Mouse (Mus musculus): Measurements from ENCODE around the gene Spred3. TPM values are rescaled to one million over a fixed set of nuclear protein-coding genes. Genes with fewer than 3 reads are reported as not detected.
A peak's percentile ranks its signal among the peaks of the same experiment; 100 is the strongest.
"Not testable (repeated sequence)": the region's sequence is repeated elsewhere in the genome, so short reads cannot be mapped to it uniquely, and the experiment has no call there.

Spred3 gene
- total RNA-seq, 2 experiments from 2014 or later, result 0.78 to 1.8 TPM

DNA sequence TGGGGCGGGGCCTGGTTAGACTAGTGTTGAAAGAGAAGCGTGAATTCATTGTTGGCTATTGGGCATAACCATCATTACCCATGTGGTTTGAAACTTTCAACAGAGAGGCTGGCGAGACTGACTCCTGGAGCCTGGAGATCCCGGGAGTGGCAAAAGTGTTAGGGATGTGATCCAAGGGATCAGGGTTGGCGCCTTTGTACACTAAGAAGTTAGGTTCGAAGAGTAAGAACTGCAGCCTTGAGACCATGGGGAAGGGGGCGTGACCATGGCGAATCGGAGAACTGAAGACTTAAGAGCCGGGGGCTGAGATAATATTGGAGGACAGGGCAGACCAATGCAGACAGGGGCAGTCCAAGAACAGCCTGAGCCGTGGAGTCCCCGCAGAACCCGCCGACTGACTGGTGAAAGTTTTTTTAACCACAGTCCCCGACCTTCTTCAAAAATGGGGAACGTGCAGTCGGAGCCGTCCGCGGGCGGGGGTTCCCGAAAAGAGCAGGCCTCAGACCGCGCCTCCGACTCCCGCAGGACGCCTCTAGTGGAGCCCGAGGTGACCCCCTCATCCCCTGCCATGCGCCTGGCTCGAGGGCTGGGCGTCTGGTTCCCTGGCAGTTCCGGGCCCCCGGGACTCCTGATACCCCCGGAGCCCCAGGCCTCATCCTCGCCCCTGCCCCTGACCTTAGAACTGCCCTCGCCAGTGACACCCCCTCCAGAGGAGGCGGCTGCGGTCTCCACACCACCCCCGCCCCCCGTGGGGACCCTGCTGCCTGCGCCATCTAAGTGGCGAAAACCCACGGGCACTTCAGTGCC lies 747 bp upstream of the Spred3 start:
- DNase-seq, result peak; percentile 36
- intact Hi-C loops (cut with DNase I; ENCODE audit: low total_unique reads), result no loop called here

DNA sequence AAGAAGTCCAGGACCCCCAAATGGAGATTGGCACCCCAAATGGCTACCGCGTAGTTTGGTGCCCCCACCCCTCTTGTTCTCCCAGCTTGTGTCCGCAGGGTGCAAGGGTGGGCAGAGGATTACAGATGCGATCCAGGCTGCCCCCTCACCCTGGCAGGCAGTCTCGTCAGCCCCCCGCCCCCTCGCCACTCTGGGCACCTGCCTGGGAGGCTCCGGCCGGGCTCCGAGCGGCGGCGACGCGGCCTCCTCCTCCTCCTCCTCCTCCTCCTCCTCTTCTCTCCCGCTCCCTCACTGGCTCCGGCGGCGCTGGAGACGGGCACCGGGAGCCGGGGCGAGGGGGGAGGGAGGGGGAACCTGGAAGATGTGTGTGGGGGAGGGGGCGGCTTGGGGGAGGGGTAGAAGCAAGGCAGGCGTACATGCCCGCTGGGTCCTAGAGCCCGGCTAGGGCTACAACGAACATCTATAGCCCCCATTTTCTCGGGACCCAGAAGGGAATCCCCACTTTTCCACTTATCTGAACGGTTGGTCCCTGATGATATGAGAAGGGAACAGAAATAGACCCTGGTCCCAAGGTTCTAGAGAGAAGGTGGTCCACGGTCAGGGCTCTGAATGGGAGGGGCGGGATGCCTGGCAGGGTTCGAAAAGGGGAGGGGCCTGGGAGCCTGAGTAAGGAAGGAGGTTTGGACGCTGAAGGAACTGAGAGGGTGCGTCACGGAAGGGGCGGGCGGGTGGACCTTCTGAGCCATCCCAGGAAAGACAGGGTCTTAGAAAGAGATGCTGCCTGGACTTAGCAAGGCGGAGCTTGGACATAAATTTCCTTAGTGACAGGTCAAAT lies 763 bp downstream of the Spred3 start:
- peak; percentile 84 for DNase-seq
- intact Hi-C loops (cut with DNase I; ENCODE audit: low total_unique reads), result no loop called here

DNA sequence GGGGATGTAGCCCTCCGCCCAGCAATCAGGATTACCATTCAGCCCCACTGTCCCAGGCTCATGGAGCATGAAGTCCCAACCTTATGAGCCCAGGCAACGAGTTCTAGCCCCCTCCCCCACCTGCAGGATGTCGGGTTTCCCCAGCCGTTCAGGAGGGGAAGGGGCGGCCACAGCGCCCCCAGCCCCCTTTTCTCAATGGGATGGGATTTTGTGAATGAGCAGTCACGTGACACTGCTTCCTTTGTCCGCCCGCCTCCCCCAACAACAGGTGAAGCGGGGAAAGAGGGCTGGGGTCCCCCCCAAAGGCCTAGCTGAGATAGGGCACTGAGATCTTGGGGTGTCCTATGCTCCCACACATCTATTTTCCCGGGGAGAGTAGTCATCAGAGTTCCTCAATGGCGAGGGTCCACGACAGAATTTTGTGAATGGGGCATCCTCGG lies 1.4 kb downstream of the Spred3 start:
- intact Hi-C loops (cut with DNase I; ENCODE audit: low total_unique reads), result no loop called here
- DNase-seq, result no peak

DNA sequence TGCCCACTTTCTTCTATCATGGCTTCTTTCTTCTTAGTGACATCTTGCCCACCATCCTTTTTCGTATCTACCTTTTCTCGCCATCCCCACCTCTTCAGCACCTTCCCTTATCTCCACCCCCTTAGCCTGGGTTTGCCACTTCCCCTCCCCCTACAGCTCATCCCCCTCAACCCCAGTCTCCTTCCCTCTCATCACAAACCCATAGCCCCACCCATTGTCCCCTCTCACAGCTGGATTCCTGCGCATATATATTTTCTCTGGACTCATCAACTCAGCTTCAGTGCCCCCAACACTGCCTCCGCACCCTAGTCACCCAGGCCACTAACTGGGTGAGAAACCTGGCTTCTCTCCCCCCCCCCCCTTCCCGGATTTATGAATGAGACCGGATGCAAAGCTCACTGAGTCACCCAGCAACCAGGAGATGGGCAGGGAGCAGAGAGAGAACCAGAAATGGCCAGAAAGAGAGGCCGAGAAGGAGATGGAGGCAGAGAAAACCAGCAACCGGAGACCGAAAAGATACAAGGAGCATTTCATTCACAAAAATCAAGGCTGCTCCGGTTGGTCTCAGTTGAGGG lies 2.0 kb downstream of the Spred3 start:
- intact Hi-C loops (cut with DNase I; ENCODE audit: low total_unique reads), result no loop called here

DNA sequence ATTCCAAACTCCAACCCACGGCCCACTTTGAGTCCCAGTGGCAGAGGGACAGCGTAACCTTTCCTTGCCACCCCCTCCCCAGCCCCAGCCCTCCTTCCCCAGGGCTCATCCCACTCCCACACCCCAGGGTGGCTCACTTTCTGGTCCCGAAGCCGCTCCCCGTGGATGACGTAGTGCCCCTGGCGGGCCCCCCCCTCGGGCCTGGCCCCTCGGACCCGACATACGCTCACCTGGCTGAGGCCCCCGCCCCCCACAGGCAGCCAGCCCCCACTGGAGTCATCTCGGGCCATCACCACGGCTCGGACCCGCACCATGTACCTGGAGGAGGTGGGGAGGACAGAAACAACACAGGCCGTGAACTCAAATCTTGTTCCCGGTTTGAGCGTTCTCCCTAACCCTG lies 2.6 kb downstream of the Spred3 start:
- intact Hi-C loops (cut with DNase I; ENCODE audit: low total_unique reads), result no loop called here
- DNase-seq, result no peak

More for the DNA sequence above, 2.0 kb downstream of the Spred3 start:
- no peak for DNase-seq

DNA sequence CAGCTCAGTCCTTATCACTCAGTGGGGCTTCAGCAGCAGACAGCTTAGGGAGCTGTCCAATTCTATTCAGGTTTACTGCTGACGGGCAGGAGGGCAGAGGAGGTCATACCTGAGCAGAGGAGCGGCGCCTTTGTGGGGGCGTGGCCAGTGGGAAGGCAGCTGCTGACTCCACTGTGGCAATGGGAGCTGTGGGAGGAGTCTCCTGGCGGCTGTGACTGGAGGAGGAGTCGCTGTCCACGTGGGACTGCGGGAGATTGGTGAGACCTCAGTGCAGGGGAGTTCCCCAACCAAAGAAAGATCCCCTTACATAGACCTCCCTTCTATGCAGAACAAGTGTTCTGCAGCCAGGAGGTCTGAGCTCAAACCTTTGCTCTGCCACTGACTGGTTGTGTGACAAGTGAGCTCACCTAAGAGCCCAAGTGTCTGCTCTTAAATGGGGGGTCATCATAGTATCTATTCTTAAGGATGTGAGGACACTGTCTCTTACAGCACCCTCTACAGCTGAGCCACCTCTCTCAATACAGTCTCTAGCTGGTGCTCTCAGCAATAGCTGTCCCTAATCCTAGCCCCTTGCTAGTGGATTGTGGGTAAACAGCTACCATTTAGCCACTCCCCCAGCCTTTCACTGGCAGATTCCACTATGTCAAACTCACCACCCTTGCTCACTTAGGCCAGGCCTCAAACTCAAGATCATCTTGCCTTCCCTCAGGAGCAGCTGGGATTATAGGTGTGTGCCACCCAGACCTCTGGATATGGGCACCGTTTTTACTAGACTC lies 7.3 kb downstream of the Spred3 start:
- intact Hi-C loops (cut with DNase I; ENCODE audit: low total_unique reads), result no loop called here
- DNase-seq, result peak; percentile 61

DNA sequence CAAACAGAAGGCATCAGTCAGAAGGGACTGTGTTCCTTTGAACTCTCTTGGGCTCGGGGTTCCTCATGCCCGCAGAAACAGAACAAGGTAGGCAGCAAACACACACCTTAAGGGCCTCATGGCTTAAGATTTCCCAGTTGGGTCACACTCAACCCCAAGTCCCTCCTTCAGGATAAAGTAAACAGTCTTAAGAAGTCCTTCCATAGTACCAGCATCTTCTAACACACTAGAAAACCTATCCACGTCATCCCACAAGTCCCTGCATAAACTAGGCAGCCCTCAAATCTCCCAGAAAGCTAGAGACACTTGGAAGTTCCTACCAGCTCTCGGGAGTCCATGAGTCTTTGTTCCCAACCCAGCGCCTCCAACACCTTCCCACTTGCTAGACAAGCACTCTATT lies 7.9 kb downstream of the Spred3 start:
- DNase-seq, result no peak
- intact Hi-C loops (cut with DNase I; ENCODE audit: low total_unique reads), result no loop called here

DNA sequence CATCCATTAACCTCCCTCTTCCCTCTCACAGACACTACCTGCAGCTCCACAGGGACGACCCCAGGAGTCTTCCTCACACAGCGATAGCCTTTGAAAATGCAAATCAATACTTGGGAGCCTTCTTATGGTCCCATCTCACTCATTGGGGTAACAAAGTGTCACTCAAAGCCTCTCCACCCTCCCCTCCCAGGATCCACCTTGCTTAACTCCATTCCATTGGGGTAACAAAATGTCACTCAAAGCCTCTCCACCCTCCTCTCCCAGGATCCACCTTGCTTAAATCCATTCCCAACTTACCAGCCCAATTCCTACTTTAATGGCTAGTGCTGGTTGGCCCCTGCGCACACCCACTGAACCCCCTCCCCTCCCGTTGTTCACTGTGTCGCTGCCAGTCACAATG lies 11.9 kb downstream of the Spred3 start:
- intact Hi-C loops (cut with DNase I; ENCODE audit: low total_unique reads), result no loop called here

DNA sequence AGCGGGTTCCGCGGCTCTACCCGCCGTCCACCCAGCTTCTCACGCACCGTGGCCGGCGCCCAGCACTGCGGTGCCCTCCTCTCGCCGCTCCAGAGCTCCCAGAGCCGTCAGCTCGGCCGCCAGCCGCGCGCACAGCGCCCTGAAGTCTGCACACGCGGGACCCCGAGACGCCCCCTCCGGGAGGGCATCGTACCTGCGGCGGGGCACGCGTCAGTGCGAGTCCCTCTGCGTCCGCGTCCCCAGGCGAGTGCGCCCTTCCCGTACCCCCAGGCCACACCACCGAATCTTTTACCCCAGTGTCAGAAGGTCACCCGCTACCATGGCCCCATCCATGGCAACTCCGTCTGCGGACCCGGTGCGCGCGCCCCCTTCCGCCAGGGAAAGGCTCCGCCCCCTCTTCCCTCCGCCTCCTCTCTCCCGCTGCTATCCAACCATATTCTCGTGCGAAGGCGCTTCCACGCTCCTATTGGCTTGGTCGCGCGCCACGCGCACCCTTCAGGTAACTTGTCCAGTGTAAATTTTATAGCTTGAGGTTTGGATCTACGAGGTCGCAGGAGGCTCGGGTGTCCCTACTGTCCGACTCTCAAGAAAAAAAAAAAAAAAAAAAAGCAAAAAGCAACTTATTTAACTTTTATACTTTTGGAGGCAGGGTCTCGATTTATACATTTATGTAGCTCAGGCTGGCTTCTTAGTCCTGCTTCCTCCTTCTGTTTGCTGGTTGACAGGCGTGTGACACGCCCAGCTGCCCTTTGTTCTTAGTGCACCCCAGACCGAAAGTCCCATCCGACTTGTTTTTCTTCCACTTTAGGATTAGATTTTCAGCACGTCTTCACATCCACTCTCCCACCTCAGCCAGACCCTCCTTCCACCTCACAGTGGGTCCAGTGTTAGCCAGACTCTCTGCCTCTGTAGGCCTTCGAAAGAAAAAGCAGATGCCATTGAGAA lies 14.1 kb downstream of the Spred3 start, which contains the start of gene Fam98c:
TSS of gene Fam98c (minus strand) at position 397 of the 945 bp plus-strand sequence.
- DNase-seq, result peak; percentile 83
- intact Hi-C loops (cut with DNase I; ENCODE audit: low total_unique reads), result no loop called here

More for the DNA sequence above, 11.9 kb downstream of the Spred3 start:
- DNase-seq, result no peak

DNA sequence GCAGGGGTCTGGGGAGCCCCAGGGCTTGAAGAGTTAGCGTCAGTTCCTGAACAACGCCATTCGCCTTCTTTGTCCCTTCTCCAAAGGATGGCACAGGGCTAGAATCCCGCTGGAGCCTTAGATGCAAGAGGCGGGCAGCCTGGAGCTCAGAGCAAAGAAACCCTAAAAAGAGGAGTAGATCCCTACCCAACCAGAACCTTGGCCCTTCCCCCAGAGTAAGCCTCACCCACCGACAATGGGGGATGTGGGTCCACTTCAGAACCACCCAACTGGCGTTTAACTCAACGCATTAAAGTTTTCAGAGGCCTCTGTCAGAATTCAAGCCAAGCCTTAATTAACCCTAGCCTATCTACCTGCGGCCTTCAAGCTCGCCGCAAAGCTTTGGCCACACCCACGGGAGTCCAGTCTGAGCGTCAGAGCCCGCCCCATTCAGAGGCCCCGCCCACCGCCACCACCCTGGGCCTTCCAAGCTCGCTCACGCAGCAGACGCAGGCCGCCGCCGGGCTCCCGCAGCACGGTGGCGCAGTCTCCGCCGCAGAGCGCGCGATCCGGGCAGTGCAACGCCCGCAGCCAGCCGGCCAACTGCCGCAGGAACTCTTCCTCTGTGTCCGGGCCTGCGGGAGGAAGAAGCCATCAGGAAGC lies 14.9 kb downstream of the Spred3 start:
- DNase-seq, result peak; percentile 90
- intact Hi-C loops (cut with DNase I; ENCODE audit: low total_unique reads), result no loop called here

DNA sequence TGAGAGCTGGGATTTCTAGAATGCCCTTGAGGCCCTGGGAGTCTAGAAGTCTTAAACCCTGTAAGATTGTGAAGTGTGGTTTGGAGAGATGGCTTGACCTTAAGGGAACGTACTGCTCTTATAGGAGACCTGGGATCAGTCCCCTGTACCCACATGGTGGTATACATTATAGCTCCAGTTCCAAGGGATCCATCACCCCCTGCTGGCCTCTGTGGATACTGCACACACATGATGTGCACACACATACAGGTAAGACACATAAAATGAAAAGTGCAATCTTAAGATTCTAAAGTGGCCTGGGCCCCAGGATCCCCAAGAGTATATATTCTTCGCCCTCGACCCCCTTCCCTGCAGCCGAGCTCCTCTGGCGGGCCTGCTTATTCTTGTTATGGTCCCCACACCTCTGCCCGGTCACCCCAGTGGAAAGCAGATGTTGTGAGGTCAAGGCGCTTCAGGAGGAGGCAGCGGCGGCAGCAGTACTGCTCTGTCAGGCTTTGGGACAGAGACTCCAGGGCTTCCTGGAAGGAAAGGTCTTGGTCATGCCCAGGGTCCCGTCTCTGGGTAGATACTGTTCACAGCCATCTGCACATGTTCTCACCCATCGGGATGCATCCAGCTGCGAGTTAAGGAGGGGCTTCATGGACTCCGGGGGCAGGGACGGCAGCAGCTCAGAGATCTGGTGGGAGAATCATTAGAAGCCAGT lies 16.0 kb downstream of the Spred3 start:
- no peak for DNase-seq
- intact Hi-C loops (cut with DNase I; ENCODE audit: low total_unique reads), result no loop called here

DNA sequence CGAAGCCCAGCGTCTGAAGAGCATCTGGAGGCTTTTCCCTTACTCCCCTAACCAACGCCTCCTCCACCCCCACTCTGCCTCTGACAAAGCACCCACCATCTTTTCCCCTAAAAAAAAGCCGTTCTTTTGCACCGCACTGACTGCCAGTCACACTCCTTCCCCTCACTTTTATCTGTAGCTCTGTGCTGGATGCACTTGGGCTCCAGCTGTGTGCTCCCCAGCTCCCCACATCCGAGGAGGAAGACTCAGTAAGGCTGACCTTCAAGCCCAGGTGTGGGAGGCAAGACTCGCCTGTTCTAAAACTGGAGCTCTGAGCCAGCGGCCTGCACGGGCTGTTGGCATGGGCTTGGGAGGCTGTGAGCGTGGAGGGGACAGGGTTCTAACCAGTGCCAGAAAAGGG lies 18.7 kb downstream of the Spred3 start:
- intact Hi-C loops (cut with DNase I; ENCODE audit: low total_unique reads), result no loop called here

DNA sequence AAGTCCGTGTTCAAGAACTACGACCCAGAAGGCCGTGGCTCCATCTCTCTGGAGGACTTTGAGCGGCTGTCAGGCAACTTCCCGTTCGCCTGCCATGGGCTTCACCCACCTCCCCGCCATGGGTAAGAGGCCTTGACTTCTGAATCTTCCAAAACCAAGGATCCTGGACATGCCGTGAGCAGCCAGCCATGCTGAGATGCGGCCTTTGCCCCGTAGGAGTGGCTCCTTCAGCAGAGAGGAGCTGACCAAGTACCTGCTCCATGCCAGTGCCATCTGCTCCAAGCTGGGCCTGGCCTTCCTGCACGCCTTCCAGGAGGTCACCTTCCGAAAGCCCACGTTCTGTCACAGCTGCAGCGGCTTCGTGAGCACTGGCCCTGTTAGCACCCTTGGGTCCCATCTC lies 21.4 kb downstream of the Spred3 start:
- intact Hi-C loops (cut with DNase I; ENCODE audit: low total_unique reads), result no loop called here
- DNase-seq, result no peak

More for the DNA sequence above, 18.7 kb downstream of the Spred3 start:
- DNase-seq, result no peak

DNA sequence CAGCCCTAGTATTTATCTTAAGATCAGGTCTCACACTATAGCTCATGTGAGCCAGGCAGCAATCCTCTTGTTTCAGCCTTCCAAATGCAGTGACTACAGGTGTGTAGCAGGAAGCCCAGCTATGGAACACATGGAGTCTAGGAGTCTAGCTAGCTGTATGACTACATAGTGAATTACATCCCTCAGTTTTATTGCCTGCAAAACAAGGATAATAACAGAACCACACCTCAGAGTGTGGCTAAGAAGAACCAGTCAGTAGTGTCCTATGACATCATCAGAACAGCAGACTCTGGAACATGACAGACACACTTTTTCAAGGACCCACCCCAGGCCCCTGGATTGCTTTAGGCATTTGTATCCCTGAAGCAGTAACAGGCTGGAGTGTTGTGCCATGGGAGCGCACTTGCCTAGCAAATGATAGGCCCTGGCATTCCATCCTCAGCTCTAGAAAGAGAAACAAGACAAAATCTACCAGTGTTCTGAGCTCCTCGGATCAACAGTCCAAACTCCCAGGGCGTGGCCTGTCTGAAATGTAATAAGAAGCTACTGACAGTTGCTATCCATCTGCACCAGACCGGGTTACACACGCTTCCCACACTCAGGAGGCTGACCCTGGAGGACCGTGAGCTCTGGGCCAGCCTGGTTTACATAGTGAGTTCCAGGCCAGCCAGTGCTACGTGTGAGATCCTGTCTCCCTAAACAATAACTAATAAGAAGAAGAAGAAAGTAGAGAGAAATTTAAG lies 23.4 kb downstream of the Spred3 start:
- intact Hi-C loops (cut with DNase I; ENCODE audit: low total_unique reads), result no loop called here
- no peak for DNase-seq

DNA sequence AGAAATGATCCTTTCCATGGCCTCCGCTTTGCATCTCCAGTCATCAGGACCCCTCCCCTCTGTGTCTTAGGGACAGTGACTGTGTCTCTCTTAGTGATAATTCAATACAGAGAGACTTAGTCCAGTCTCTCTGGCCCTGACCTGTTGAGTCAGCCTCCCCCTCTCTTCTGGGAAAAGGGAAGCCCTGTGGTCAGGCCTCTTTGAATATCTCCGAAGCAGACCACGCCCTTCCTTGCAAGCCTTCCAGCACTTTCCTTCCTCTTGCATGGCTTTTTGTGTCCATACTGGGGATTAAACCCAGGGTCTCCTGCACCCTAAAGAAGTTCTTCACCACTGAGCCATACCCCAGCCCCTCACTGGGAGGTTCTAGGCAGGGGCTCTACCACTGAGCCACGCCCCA lies 26.2 kb downstream of the Spred3 start:
- intact Hi-C loops (cut with DNase I; ENCODE audit: low total_unique reads), result no loop called here
- no peak for DNase-seq

DNA sequence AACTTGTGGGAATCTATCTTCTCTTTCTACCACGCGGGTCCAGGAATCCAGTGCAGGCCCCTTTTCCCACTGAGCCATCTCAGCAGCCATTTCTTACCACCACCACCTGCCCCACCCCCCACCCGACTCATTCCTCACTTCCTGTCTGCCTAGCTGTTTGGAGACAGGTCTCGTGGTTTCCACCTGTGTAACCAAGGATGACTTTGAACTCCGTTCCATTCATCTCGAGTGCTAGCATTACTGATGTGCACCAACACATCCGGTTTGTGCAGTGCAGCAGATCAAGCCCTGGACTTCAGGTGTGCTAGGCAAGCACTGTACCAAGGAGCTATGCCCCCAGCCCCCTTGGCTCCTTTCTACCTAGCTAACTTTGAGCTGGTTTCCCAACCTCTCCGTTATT lies 28.8 kb downstream of the Spred3 start:
- intact Hi-C loops (cut with DNase I; ENCODE audit: low total_unique reads), result no loop called here
- no peak for DNase-seq

DNA sequence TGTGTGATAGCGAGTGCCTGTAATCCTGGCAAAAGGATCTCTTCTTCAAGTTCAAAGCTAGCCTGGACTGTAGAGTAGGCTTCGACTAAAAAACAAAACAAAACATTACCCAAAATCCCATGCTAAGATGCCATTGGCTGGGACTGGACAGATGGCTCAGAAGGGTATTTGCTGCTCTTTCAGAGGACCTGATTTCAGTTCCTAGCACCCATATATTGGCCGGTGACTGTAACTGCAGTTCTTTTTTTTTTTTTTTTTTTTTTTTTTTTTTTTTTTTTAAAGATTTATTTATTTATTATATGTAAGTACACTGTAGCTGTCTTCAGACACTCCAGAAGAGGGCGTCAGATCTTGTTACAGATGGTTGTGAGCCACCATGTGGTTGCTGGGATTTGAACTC lies 31.0 kb downstream of the Spred3 start:
- DNase-seq; intact Hi-C loops (cut with DNase I; ENCODE audit: low total_unique reads): not testable (repeated sequence)

All from gastrocnemius, postnatal 14 days (tissue).